Mouse (Mus musculus) kidney, postnatal 14 days (tissue): Measurements from ENCODE around the gene Col4a1.

Experiments used
- DNase-seq: peaks from one replicate; pipeline ENCODE4 v3.0.0; 2022; ENCODE audit warnings: mixed read lengths

Col4a1 gene

DNA sequence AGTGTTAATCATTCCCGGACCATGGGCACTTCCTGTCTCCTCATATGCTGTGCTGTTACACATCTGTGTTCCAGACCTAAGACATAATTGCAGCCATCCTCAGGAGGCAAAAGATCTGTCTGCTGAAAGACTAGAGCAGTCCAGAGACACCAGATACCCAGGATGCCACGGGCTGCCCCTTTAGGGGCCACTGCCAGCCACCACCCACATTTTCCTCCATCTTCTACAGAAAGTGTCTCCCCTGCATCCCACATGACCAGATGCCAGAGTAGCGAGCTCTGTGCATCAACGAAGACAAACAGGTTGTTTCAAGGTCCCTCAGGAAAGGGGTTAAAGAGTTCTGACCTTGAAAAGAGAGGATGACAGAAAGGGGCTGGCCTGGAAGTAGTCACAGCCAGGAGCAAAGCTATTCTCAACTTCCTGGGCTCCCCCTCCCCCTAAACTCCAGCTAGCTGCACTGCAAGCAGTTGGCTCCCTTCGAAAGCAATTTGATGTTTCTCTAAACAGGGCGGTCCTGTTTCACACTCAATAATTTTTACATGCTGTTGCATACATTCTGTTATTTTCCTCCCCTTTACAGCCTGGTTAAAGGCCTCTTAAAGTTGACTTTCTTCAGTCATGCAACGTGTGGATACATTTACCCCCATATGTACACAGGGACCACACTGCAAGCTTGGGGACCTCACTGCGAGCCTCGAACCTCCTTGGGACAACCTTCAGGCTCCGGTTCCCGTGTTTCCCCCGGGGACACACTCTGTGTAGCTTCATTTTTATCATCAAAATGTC is 13.9 kb downstream of the Col4a1 start:
- DNase-seq = peak; percentile 58

DNA sequence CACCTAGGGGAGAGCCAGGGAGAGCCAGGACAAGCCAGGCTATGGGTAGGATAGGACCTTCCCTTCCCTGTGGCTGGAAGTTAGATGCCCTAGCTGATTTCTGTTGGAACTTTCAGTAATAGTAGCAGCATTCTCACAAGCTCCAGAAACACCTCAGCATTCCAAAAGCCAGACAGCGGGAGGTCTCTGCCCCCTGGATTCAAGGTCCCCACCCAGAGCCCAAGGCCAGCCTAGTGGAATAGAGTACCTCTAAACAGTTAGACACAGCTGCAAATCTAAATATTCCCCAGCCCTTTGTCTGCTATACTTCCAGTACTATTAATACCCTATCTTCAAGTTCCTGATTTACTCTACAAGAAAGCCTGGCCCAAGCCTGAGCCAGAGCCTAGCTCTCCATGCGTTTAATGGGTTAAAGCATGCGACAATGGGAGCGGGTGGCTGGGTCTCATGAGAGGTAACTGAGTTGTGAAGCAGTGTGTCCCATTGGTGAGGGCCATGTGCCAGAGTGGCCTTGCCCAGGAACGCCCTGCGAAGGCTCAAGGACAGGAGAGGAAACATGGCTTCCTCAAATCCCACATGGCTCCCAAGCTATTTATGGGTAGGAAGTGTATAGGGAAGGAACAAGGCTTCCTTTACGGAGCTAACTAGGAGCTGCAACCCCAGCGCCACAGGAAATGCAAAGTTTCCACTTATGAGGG is 15.3 kb downstream of the Col4a1 start:
- DNase-seq = peak; percentile 78

GRCm38 (mm10) chr8:11296282-11296943 is 16.2 kb downstream of the Col4a1 start:
- no peak for DNase-seq

DNA sequence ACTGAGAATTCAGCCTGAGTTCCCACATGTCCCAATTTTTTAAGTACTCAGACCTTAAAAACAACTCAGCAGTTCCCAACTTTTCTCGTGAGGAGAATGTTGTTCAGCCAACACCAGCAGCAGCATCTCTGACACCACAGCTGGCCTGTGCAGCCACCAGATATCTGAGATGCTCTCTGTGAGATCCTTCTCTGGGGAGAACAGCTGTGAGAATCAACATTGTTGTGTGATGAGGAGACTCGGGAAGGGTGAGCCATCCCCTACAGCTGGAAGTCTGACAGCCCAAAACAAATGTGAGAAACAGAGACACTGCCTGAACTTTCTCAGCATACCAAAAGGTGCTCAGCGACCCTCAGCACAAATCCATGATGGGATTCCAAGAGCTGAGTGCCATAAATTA is 20.0 kb downstream of the Col4a1 start:
- no peak for DNase-seq

DNA sequence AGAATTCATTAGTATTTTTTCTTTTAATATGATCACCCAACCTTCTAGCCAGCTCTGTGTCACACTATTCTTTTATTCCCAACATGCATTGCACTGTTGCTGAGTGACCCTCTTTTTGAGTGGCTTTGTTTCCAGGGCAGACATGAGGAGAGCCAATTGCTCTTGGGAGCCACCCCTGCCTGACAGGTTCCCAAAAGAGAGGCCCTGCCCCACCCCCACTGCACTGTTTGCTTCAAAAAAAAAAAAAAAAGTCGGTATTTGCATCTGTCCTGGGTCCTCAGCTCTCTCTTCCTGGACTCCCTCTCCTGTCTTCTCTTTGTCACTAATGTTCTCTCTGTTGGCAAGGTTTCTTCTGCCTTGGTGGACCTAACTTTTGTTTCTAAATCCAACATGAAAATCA is 22.1 kb downstream of the Col4a1 start:
- DNase-seq = no peak

DNA sequence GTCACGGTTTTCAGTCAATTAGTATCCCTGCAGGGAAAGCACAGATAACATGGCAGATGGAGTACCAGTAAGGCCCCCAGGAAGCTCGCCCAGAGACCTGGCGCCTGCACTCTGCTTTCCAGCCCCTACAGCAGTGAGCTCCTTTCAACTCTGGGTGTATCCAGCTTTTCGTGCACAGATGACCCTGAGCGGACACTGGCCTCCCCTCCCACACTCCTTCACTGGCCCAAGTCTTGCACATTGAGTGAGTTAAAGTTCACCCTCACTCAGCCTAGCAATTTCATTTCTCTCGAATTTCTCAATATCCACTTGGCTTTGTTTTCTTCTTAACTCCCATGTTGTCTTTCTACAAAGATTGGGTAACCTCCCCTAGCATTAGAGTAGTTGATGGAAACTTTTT is 24.3 kb downstream of the Col4a1 start:
- no peak for DNase-seq

- DNase-seq = no peak
Observed at GRCm38 (mm10) chr8:11287139-11287538, 25.5 kb downstream of the Col4a1 start.

DNA sequence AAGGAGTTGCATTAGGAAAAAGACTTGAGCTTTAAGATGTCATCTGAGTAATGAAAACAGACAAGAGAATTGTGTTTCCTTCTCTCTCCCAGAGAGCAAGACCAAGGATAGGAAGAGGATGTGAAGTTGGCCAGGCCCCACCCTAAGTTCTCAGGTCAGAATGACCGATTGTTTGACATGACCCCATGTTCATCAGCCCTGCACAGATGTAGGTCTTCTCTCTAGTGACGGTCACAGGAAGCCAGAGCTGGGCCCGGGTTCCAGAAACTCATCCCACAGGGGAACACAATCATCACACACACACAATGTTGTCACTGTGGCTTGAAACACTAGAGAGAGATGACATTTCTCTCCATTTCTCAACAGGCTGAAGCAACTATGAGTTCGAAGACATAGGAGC is 27.2 kb downstream of the Col4a1 start:
- DNase-seq = no peak

- peak; percentile 78 for DNase-seq
Observed at GRCm38 (mm10) chr8:11283217-11283616, 29.4 kb downstream of the Col4a1 start.

GRCm38 (mm10) chr8:11282696-11283095 is 29.9 kb downstream of the Col4a1 start:
- DNase-seq = no peak

DNA sequence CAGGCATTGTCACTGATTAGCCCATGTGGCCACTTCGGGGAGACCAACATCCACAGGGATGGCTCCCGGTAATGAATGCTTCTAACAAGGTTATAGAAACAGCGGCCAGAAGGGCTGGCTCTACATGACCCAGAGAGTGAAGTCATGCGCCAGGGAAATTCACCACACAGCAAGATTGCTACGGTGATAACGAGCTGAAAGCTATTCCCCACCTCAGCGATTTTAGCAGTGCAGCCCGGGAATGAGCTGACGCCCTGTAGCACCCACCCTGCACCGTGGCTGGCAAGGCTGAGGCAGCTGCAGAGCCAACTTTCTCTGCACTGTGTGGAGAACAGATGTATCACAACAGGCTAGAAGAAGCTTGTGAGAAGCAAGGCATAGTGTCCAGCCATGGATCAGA is 30.5 kb downstream of the Col4a1 start:
- DNase-seq = peak; percentile 64

- DNase-seq = no peak
Observed at GRCm38 (mm10) chr8:11280721-11281268, 31.8 kb downstream of the Col4a1 start.

GRCm38 (mm10) chr8:11279296-11279826 is 33.3 kb downstream of the Col4a1 start:
- peak; percentile 90 for DNase-seq

DNA sequence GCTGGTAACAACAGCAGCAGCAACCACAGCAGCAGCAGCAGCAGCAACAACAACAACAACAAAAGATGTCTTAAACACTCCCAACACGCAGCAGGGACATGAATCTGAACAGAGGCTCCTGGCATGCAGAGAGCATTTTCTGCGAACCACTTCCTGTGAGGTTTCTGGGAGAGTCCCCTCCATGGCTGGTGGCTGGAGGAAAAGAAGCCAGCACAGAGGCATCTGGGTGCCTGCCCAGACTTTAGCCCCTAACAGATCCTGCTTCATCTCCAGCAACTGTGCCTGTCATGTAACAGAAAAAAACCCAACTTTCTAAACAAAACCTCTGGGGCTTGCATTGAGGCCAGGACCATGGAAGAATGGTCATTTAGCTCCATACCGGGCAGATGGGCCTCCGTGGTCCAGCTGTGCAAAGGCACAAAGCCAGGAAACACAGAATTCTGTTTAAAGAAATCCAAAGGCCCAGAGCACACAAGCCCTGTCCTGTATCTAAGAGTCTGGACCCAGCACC is 34.5 kb downstream of the Col4a1 start:
- DNase-seq = peak; percentile 77

DNA sequence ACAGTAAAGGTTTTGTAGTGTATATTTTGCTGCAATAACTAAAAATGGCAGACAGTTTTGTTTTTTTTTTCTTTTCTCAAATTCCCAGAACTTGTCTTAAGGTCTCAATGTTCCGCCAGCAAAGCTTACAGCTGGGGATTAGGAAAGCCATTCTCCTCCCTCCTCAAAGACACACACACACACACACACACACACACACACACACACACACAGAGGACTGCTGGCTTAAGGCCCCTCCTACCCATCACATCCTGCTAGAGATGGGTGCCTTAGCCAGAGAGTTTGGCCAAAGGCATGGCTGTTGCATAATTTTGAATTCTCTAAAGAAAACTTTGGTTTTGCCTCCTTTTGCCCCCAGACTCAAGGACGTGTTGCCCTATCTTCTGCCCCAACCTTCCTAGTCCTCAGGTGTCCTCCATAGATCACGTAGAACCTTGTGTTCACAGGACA is 35.0 kb downstream of the Col4a1 start:
- peak; percentile 59 for DNase-seq

DNA sequence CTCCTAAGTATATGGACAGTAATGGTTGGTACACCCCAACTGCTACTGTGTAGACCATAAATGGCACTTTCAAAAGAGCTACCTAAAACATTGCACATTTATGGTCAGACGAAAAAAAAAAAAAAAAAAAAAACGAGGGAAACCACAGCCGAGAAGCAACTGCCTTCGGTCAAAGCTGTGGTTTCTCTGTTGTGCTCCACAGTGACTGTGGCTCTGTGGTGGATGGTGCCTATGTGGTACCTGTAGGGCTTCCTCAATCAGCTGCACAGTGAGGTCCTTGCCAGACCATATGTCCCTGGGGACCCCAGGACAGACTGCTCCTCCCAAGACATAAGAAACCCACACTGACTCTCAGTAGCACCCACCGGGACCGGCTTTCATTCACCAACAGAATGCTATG is 36.3 kb downstream of the Col4a1 start:
- DNase-seq = no peak

DNA sequence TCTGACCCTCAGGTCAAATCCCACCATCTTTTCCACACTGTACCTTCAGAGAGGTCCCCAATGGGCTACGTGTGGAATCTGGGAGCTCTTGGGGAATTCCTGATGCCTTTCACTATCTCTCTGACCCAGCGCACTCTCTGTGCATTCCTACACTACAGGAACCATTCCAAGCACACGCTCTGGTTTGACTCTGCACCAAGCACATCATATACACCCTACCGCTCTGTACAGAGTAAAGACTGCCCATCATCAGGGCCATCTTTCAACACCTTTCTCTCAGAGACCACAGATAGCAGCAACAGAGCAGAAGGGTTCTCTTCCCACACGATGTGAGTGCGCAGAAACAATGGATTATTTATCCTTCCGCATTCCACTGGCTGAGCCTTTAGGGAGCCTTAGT is 38.2 kb downstream of the Col4a1 start:
- no peak for DNase-seq

GRCm38 (mm10) chr8:11273506-11274158 is 39.0 kb downstream of the Col4a1 start:
- no peak for DNase-seq

DNA sequence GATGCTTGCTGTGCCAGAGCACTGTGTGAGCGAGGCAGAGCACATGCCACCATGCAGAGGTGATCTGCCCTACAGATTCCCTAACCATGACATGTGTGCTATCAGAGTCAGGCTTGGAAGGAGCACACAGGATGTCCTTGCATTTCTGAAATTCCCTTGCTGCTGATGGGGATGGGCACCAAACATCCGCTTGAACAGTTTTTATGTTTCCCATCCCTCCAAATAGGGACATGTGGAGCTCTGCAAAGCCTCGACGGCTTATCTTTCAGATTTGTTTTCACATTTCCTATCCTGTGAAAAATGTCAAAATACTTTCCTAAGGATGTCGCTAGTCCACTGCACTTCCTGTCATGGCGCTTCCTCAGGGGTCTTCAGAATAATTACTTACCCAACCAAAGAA is 40.4 kb downstream of the Col4a1 start:
- DNase-seq = peak; percentile 60

DNA sequence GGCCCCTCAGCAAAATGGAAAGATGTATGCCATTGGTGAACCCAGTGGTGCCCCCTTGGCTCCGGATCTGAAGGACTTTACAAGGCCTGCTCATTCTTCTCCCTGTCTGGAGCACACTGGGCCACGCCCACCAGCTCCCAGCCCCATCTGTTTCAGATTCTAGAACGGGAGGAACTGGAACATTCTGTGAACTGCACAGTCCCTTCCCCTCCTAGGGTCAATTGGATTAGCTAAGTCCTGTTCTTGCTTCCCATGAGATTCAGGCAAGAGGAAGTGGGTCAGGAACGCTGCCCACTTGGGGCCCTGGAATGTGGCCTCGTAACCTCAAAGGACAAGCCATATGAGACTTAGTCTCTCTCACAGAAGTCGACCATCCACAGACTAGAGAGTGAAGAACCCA is 41.8 kb downstream of the Col4a1 start:
- peak; percentile 83 for DNase-seq

DNA sequence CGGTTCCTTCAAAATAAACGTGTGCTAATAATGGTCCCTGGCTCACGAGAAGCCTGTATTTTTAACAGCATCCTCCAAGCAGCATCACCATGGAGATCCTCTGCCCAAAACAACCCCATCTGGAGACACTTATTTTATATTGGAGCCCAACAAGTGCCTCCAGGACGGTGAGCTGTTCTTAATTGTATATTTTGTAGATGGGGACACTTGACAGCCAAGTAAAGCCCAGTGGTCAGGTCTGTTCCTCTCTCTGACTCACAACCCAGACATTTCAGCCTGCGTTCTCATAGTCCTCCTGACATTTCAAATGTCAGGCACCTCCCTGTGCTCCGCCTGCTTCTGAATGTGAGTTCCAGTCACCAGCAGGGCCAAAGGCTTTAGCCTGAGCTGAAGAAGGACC is 43.9 kb downstream of the Col4a1 start:
- DNase-seq = no peak

DNA sequence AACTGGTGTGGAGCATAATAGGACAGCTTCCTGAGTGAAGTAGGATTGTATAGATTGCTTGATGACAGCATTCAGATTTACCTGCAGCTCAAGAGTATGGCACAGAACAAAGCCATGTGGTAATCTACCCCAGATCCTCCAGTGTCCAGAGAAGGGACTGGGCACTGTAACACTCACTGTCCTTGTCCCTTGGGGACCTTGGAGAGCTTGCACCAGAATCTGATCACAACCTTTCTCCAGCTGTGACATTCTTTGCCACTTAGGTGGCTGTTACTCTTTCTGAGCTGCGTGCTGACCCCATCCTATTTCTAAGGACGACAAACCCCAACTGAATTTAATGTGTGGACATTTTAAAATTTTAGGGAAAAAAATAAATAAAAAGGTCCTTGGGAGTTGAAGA is 46.2 kb downstream of the Col4a1 start:
- DNase-seq = no peak

GRCm38 (mm10) chr8:11265971-11266370 is 46.7 kb downstream of the Col4a1 start:
- no peak for DNase-seq
